10 mouse cellular contexts compared by ENCODE assay signal in genomic region chr17:64241544-64242292, GRCm38 (mm10).
DNase-seq lines count a peak whose midpoint lies in the region; ATAC-seq and TF ChIP-seq lines count a peak whose summit lies in the region.
"Had no signal": no experiment of that assay in that cellular context is flagged by ENCODE, and none has a peak within 500 bp of the region (broad histone marks: within the 10 kb centered on the region; RNA-seq: fewer than 3 reads in every experiment).

No protein-coding gene starts in this region.

- H3K79me2 ChIP-seq in heart, adult 2 months (replicated peaks; ENCODE audit: control insufficient read depth, insufficient read depth, low read length), result no peaks in the 10 kb centered on the region

- WGBS in forebrain, embryonic 16.5 days, result 63% methylated on average over 11 of the region's 11 CpGs
- WGBS in intestine, embryonic 16.5 days, result 52% methylated on average over 11 of the region's 11 CpGs
- 64% methylated on average over 11 of the region's 11 CpGs for WGBS in neural tube, embryonic 13.5 days
- WGBS in heart, adult 2 months, result 83% methylated on average over 11 of the region's 11 CpGs

- no peak overlapping the region for H3K4me2 ChIP-seq in forebrain, embryonic 16.5 days (ENCODE audit: low read length)
- no peak overlapping the region for H3K4me2 ChIP-seq in intestine, embryonic 16.5 days (ENCODE audit: low read depth, low read length)
- H3K4me2 ChIP-seq in neural tube, embryonic 13.5 days, result no peak overlapping the region
- H3K4me2 ChIP-seq: heart, embryonic 13.5 days had no signal

- TF ChIP-seq CTCF in heart, adult 2 months (IDR thresholded peaks at IDR 0.05), result no peak

- H3K27me3 ChIP-seq in forebrain, embryonic 16.5 days (replicated peaks; ENCODE audit: control insufficient read depth, insufficient read depth, low read length), result no peaks in the 10 kb centered on the region
- H3K27me3 ChIP-seq in intestine, embryonic 16.5 days (replicated peaks; ENCODE audit: control insufficient read depth, insufficient read depth, low read length), result no peaks in the 10 kb centered on the region
- no peaks in the 10 kb centered on the region for H3K27me3 ChIP-seq in neural tube, embryonic 13.5 days
- no peaks in the 10 kb centered on the region for H3K27me3 ChIP-seq in heart, adult 2 months (ENCODE audit: control insufficient read depth, insufficient read depth, low read length)
- H3K27me3 ChIP-seq: heart, embryonic 13.5 days had no signal

- H3K4me3 ChIP-seq in forebrain, embryonic 16.5 days (replicated peaks; ENCODE audit: low read length), result no peak overlapping the region
- H3K4me3 ChIP-seq in intestine, embryonic 16.5 days (ENCODE audit: low read length), result no peak overlapping the region
- no peak overlapping the region for H3K4me3 ChIP-seq in neural tube, embryonic 13.5 days
- no peak overlapping the region for H3K4me3 ChIP-seq in heart, adult 2 months
- H3K4me3 ChIP-seq: heart, embryonic 13.5 days; limb, embryonic 10.5 days had no signal

- no peaks in the 10 kb centered on the region for H3K9me3 ChIP-seq in forebrain, embryonic 16.5 days (ENCODE audit: control insufficient read depth, low read length)
- H3K9me3 ChIP-seq in intestine, embryonic 16.5 days (ENCODE audit: control insufficient read depth, low read length), result no peaks in the 10 kb centered on the region
- no peaks in the 10 kb centered on the region for H3K9me3 ChIP-seq in neural tube, embryonic 13.5 days
- H3K9me3 ChIP-seq: heart, embryonic 13.5 days; limb, embryonic 10.5 days had no signal

- intact Hi-C loops in heart, adult 2 months (cut with DNase I), result no loop called here

- peak; percentile 81 for ATAC-seq in forebrain, embryonic 16.5 days
- ATAC-seq in intestine, embryonic 16.5 days, result peak; percentile 69
- 0 out of 2 replicates have a peak, but pooled peaks have one; percentile 36 for ATAC-seq in neural tube, embryonic 13.5 days (ENCODE audit: low read depth)

- no peak overlapping the region for H3K9ac ChIP-seq in forebrain, embryonic 16.5 days (replicated peaks; ENCODE audit: low read depth, low read length)
- no peak overlapping the region for H3K9ac ChIP-seq in intestine, embryonic 16.5 days (ENCODE audit: low read depth, low read length)
- no peak overlapping the region for H3K9ac ChIP-seq in neural tube, embryonic 13.5 days
- H3K9ac ChIP-seq in heart, adult 2 months (ENCODE audit: low read depth, low read length), result no peak overlapping the region
- H3K9ac ChIP-seq: heart, embryonic 13.5 days had no signal

- H3K4me1 ChIP-seq in forebrain, embryonic 16.5 days (replicated peaks; ENCODE audit: control insufficient read depth, insufficient read depth, low read length), result no peaks in the 10 kb centered on the region; the same call in 1 of the 2 replicates
- peaks cover 7% of the 10 kb centered on the region for H3K4me1 ChIP-seq in intestine, embryonic 16.5 days (ENCODE audit: control insufficient read depth, insufficient read depth, low read length)
- H3K4me1 ChIP-seq in neural tube, embryonic 13.5 days (replicated peaks), result peaks cover 20% of the 10 kb centered on the region
- no peaks in the 10 kb centered on the region for H3K4me1 ChIP-seq in heart, adult 2 months (ENCODE audit: control insufficient read depth, insufficient read depth, low read length)
- H3K4me1 ChIP-seq: heart, embryonic 13.5 days had no signal

- TF ChIP-seq EP300 in heart, adult 2 months (IDR thresholded peaks at IDR 0.05; ENCODE audit: insufficient read depth, low read depth, low read length), result no peak

- TF ChIP-seq POLR2A in heart, adult 2 months (IDR thresholded peaks at IDR 0.05; ENCODE audit: insufficient read depth, low read depth, low read length), result no peak

- peak; percentile 11 for DNase-seq in kidney, postnatal 10 days
- no peak for DNase-seq in kidney, postnatal 14 days
- no peak for DNase-seq in heart, adult 2 months
- no peak for DNase-seq in adrenal gland, adult 8-10 months
- DNase-seq: kidney, adult 8-10 months had no signal

- no peak overlapping the region for H3K27ac ChIP-seq in forebrain, embryonic 16.5 days (ENCODE audit: low read length)
- peak overlapping the region; percentile 64; the same call in 1 of the 2 replicates for H3K27ac ChIP-seq in intestine, embryonic 16.5 days (ENCODE audit: low read length)
- H3K27ac ChIP-seq in neural tube, embryonic 13.5 days (replicated peaks), result peak overlapping the region; percentile 46; the same call in 1 of the 2 replicates
- H3K27ac ChIP-seq in heart, adult 2 months, result no peak overlapping the region
- H3K27ac ChIP-seq: heart, embryonic 13.5 days had no signal

- no peaks in the 10 kb centered on the region for H3K36me3 ChIP-seq in forebrain, embryonic 16.5 days (ENCODE audit: control insufficient read depth, insufficient read depth)
- no peaks in the 10 kb centered on the region for H3K36me3 ChIP-seq in intestine, embryonic 16.5 days (ENCODE audit: control insufficient read depth, insufficient read depth, low read length)
- H3K36me3 ChIP-seq in neural tube, embryonic 13.5 days, result no peaks in the 10 kb centered on the region
- no peaks in the 10 kb centered on the region for H3K36me3 ChIP-seq in heart, adult 2 months (ENCODE audit: control insufficient read depth, insufficient read depth, low read length)
- H3K36me3 ChIP-seq: heart, embryonic 13.5 days; limb, embryonic 10.5 days had no signal

Comparison
In these comparisons a context has a peak if more than half of its experiments do, and no peak if none do; other contexts are left out.
1. H3K27ac ChIP-seq: peak in intestine, embryonic 16.5 days (single experiment) and neural tube, embryonic 13.5 days (single experiment); none in forebrain, embryonic 16.5 days (single experiment) and heart, adult 2 months (single experiment).
2. Peak in every context shown above with its lines, with median percentiles within 50 percentile points of each other: ATAC-seq.